Mouse (Mus musculus) telencephalon, adult 2 months (tissue): ENCODE data around the gene Eml1.

ENCODE experiments used
- DNase-seq: peaks from one replicate; pipeline ENCODE4 v3.0.0-alpha.2; 2011; ENCODE audit warnings: low read depth, low spot score

Eml1 gene

DNA sequence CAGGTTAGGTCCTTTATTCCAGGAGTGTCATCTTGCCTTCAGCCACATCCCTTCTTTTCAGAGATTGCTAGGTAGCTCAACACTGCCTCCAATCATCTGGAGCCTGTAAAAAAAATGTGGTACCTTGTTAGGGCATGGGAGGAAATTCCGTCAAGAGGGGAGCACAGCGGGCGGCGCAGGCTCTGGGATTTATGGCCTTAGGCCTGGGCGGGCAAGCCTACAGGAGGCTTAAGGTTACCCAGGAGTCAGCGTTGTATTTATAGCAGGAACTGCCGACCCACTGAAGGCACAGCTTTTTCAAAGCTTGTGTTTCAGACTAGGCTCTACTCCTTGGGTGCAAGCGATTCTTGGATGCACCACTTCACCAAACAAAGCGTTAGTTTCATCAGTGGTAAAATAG is 2.9 kb downstream of the Eml1 start:
- DNase-seq = no peak

DNA sequence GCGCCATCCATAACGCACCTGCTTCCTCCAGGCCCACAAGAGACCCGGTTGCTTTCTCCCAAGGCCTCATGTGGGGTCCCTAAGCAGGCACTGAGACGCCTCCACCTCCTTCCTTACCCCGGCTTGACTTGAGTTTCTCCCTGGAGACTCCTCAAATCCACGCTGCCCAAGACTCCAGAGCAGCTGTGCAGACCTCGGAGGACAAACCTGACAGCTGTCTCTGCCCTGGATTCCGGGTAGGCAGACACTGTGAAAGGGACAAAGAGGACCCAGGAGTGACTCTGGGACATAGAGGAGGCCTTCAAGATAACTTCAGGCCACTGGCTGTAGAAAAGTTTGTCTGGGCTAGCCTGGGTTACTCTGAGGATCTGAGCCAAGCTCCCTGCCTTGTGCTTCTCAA is 3.9 kb downstream of the Eml1 start:
- no peak for DNase-seq

DNA sequence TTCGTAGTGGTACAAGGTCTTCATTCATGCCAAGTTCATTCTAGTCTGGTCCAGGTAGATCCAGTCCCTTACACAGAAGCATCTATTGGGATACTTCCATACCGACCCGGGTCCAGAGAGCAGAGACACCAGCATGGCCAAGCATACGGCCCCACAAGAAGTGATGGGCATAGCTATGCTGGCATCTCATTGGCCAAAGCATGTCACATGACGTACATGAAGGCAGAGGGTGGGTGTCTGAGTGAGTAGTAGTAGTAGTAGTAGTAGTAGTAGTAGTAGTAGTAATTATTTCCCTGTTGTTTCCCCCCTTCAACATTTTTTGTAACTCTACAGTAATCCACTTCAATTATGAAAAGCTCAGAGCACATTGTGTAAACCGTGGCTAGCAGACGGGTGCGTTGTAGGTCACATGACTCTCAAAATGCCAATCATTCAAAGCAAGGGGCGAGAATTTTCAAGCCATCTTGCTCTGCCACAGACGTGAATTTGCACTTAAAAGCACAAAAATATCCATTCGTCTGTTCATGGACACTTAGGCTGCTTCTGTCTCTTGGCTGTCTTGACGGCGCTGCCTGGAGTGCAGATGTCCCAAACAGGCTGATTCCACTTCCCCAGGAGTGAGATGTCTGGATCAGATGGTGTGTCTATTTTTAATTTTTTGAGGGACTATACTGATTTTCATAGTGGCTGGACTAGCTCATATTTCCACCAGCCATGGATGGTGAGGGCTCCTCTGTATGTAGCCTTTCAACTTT is 7.8 kb downstream of the Eml1 start:
- DNase-seq = peak; percentile 39

DNA sequence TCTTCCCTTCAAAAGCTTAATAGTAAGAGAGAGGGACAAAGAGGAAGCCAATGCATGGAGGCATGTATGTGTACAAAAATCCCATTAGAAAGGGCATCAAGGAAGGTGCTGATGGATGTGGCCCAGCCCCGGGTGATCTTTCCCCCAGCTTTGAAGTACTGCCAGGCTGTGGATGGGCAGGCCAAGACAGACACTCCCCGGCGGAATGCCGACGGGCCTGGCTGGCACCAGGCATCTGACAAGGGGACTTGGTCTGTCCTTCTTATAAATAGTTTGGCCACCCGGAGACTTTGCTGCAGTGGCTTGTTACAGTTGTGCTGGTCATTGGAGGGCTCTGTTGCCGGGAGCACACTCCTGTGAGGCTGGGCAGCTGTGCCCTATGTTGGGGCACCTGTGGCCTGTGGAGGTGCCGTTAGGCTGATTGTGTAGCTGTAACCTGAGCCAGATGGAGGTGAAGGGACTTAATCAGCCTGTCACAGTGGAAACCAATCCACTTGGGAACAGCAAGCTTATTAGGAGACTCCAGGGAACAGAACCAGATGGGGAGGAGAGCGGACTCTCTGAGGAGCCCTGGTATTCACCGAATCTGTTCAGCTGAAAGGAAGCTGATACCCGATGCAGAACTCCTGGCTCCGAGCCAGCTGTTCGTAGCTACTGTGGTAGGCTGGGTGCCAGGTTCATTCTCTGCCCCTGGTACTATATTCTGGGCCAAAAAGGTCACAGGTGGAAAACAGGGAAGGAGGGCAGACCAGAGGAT is 15.9 kb downstream of the Eml1 start:
- DNase-seq = no peak

DNA sequence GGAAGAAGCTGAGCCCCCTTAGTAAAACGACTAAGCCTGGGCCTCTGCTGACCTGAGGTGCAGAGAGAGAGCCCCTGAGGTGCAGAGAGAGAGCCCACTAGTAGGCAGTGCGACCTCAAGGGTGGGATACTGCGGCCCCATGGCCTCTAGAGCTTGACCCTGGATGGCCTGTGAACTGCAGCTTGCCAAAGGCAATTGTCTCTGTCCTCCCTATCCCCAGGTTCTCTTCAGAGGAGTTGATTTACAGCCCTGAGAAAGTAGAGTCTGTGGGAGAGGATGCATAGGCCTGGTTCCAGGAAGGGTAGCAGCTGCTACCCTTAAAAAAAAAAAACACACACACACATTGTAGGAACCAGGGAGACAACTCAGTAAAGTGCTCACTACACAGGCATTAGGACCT is 19.0 kb downstream of the Eml1 start:
- DNase-seq = no peak

DNA sequence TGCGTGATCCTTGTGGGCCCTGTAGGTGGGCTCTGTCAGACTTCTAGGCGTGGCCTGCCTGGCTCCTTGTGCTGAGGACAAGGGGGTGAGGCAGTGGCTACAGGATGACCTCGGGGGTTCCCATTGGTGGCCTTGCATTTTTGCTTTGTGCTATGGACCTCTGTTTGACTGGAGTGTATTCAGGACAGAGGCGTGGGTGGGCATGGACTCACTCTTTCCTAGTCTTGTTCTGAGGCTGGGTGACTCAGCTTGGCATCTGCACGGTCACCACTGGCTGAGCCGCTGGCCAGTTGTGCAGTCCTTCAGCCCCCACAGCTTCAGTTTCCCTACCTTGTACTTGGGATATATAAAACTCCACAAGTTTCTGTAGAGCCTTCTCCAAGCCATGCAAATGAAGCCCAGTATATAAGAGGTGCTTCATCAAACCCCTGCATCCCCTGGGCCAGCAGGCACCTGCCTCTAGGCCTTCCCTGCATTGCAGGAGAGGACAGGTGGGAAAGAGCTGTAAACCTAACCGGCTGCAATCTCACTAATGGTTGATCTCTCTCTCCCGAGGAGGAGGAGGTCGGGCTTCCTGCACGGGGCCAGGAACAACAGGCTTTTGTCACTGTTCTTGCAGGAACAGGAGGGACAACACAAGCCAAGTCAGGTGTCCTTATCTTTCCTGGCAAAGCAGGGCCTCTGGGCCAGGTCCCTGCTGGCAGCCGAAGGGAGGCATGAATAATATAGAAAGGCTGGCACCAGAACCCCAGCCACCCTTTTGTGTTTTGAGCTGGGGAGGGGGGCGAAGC is 21.7 kb downstream of the Eml1 start:
- DNase-seq = no peak

DNA sequence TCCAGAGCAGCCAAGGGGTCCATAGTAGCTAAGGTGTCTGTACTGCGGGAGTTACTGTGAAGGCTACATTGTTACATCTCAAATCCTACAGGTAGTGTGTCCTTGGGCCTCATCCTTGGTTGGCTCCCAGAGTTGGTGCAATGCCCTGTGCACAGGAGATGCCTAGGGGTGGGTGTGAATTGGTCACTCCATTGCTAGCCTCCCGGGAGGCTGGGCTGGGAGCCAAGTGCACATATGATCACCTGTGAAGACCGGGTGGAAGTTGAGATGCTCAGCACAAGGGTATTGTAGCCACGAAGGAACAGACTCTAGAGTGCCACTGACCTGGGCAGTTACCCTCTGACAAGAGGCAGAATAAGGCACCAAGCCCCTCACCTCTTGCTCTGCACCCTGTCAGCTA is 22.3 kb downstream of the Eml1 start:
- no peak for DNase-seq

DNA sequence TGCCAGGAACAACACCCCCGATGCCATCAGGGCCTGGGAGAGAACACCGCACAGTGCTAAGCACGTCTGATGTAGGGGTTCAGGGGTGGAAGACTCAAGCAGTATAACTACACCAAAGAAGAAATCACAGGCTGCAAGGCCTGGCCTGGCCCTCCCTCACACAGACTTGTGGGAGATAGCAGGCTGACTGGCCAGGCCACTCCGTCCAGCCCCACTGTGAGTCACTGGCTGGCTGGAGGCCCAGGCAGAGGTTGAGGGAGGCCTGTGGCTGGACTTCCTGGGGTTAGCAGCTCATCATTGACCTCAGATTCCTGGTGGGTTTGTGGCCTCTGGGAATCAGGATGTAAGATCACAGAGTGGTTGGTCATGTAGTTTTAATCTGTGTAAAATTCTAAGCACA is 22.9 kb downstream of the Eml1 start:
- DNase-seq = no peak

DNA sequence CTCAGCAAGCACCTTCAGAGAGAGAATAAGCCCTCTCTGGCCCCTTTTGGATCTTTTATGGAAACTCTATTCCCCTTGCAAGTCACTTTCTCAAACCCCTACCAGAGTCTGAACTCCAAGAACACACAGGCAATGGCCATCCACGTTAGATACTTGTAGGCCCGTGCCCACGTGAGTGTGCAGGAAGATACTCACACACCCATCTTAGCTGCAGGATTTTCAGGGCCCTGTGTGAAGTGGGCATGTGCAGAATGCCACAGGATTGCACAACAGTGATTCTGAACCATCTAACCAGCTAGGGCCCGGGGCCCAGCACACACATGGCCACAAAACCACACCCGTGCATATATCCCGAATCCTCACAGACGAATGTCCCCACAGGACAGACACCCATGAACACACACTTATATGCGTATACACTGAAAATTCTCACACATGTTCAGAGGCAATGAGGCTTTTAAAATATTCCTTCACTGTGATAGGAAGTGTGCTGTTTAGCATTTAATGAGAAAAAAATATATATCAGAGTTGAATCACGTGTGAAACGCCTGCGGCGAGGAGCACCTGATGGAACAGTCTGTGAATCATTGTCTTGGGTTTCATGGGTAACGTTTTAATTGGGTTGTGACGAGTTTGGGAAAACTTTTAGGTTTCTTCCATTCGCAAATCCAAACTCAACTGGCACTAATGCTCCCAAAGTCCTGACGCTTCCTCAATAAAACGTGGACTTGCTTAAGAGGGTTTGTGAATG is 24.0 kb downstream of the Eml1 start:
- DNase-seq = no peak

DNA sequence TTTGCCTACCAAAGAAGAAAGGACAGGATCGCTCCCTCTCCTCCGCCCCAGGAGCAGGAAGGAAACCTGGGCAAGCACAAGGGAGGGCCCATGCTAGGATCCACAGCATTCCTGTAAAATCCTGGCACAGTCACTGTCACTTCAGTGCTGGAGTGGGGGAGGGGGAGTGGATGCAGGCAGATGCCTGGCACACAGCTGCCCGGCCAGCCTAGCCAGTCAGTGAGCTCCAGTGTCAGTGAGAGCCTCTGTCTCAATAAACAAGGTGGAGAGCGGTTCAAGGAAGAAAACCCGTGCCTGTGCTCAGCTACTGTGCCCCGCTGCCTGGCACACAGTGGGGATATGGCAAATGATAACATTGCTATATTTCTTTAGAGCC is 24.5 kb downstream of the Eml1 start:
- no peak for DNase-seq

DNA sequence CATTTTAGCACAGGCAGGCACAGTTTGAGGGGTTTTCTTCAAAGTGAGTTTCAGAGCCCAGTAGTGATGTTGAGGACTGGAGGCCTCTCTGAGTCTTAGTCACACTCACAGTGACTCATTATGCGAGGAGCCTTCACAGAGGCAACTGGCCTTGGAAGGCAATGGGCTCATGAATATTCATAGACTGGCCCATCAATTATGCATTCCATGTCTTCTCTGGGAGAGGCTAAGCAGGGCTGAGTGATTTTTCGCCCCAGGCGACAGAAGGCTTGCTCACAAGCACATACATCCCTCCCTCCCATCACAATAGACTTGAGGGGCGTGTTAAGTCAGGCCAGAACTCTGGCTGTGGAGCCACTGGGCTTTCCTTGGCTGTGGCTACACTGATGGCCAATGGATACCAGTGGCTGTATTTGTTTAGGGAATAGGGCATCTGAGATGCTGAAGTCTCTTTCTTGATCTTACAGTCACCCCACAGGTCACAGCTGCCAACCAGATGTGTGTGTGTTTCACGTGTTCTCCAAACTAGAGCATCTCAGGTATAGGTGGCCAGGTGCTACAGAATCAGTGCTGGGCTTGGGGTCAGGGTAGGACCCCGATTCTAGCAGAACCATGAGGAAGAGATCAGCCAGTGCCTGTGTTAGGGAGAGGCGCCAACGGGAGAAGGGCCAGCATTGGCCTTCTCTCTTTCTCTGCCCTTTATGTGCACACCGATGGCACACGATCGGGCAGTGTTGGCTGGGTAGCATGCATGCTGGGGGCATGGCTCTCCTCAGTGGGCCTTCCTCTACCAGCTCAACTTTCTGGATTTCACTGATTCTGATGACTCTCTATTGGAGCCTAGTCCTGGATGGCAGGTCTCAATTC is 25.6 kb downstream of the Eml1 start:
- peak; percentile 86 for DNase-seq

DNA sequence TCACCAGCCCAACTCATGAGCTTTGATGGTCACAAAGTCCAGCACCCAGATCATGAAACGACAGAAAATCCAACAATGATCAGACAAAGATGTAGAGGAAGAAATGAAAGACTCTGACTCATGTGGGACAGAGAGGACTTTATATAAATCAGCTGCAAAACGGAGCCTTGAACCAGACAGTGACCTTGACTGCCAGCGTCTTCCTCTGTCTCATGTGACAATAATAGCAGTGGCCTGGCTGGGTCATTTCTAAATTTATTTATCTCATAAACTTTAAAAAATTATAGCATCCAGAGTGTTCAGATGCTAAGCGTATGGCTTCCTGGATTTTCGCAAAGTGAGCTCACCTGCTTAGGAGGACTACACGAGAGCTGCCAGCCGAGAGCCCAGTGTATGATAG is 27.9 kb downstream of the Eml1 start:
- no peak for DNase-seq

DNA sequence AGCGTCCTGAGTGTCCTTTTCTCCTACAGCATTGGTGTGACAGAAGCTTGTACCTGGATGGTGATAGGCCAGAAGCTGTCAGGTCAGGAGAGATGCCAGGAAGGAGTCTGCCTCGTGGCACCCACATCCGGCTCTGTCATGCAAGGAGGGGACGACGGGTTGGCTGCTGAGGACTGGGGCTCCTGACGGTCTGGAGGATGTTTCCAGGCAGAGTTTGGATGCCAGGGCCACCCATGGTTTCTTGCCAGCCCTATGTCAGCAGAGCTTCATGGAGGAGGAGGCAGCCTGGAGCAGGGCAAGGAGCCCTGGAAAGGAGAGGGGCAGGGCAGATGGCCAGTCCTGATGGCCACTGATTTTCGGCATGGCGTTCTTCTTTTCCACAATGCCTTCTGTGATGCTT is 28.4 kb downstream of the Eml1 start:
- DNase-seq = no peak

DNA sequence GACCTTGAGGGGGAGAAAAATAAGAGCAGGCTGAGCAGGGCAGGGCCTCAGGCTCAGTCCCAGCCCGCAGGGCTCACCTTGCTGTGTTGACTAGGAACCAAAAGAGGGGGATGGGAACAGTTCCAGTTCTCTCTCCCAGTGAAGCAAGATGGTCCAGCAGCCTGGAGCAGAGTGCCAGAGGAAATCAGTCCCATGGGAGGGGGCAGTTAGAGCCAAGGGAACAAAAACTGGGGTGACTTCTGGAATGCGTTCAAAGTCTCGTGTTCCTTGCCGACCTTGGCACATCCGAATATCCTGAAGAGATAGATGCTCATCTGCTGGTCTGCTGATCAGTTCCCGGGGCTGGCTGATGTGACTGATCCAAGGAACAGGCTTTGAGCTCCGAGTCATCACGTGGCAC is 30.2 kb downstream of the Eml1 start:
- DNase-seq = no peak

DNA sequence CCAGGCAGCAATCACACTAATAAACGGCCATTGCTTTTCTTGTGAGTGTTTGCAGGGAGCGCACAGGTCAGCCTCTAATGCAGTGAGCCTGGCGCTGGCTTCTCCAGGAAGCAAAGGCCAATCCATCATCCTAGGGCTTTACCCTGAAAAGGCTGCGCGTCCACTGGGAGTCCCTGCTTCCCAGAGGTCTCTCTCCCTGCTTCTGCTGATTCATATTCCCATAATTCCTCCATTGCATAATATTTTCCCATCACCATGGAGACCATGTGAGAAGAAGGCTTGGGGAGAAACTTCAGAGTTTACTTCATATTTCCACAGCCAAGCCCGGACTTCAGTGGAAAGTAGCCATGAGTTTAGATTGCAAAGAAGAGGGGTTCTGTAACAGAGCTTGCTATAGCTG is 33.2 kb downstream of the Eml1 start:
- DNase-seq = no peak

DNA sequence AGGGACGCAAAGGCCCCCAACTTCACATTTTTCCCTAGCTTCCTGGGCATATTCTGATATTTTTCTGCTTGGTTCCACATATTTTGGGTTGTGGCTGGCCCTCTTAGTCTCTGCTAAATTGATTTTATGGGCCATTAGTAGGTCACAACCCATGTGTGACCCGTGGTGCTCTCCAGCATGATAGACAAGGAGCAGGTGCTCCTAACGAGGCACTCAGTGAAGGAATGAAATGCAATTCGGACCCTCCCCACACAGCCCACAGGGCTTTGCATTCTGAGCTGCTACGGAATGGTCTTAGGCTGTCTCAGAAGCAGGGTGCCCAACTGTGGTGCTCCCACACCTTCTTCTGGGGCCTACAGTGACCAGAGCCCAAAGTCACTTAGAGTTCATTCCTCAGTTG is 38.3 kb downstream of the Eml1 start:
- DNase-seq = no peak

DNA sequence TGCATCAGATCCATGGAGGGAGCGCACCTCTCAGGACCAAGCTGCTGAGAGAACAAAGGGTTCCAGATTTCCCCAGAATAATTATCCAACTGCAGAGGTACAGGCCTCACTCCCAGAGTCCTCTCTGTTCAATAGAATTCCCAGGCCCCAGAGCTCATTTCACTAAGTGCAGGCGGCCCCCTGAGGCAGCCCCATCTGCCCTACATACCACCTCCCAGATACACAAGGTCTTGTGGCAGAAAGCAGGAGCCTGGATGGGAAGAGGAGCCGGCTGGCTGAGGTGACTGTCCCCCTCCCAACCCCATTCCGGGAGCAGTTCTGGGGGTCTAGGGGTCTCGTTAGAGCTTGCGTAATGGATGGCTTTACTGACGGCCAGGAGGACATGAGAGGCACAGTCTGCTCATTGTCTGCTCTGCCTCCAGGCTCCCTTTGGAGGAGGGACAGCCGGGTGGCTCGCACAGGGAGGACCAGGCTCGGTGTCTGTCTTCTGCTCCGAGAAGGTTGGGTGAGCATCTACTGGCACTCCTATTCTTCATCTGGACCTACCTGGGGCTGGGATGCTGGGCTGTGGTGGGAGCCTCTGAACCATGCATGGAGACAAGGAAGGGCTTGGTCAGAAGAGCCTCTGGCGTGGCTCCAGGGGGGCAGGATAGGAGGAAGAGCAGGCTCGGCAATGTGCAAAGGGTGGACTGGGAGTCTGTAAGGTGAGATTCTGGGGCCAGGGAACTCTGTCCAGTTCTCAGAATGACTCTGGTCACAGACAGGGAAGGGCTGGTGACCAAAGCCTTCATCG is 39.9 kb downstream of the Eml1 start:
- DNase-seq = no peak

DNA sequence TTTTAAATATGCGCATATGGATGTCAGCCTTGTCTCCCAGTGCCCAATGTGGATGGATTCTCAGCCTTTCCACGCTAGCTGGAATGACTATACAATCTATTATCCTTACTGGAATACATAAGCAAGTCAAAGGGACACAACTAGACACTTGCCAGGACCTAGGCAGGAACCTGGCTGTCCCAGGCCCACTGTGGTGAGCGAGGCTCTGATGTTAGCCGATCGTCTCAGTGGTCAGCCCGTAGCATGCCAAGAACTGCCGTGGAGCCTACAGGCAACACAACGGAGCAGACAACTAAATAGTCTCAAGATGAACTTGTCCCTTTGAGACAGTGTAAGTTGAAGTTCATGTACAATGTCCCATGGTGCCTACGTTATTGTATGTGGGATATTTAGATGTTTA is 44.2 kb downstream of the Eml1 start:
- DNase-seq = no peak

DNA sequence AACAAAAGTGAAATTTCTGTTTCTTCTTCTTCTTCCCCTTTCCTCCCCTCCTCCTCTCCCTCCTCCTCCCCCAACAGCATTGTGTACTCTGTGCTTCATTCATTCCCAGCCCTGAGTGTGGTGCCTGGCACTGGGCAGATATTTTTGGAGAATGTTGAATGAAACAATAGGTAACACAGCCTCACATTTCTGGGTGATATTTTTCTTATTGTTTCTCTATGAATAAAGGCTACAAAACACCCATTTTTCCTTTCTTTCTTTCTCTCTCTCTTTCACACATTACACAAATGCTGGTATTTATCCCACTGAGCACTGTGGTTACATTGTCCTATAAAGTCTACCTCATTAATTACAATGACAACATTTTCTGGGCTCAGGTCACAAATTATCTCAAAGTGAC is 48.8 kb downstream of the Eml1 start:
- DNase-seq = no peak

DNA sequence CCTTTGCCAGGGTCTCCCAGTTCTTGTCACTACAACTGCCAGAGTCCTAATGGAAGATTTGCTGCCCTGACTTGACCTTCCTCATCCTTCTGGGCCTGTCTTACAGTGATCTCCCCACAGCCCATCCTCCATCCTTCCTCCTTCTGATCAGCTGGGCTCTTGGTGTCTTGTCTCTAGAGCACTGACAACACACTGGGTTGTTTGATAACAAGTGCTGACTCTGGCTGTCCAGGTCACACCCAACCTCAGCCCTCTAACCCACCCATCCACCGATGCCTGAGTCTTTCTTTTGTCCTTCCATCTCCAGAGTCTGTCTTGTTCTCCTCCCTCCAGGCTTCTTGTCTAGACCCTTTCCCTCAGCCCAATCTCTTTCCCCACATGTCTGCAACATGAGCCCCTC is 50.7 kb downstream of the Eml1 start:
- no peak for DNase-seq
